Mouse (Mus musculus) forebrain, embryonic 15.5 days (tissue): Measurements from ENCODE around the gene Erfe. TPM values are rescaled to one million over a fixed set of nuclear protein-coding genes. Genes with fewer than 3 reads are reported as not detected.
A peak's percentile ranks its signal among the peaks of the same experiment; 100 is the strongest.

Experiments used
- ATAC-seq: fragments of 200-750 bp; cut with Nextera tagmentation; replicated peaks from 2 replicates; pipeline ENCODE4 v1.8.0; 2017; ENCODE audit warnings: mild to moderate bottlenecking, moderate TSS enrichment, moderate library complexity
- H3K27ac ChIP-seq: fragments of 300-500 bp; sonication (generic); replicated peaks from 2 replicates; pipeline ENCODE4 v1.5.1; 2015; ENCODE audit warnings: mild to moderate bottlenecking, inconsistent platforms
- H3K27me3 ChIP-seq: fragments of 300-500 bp; sonication (generic); 2 replicates; pipeline ENCODE4 v1.6.1; 2015; ENCODE audit warnings: inconsistent platforms
- H3K36me3 ChIP-seq: fragments of 300-500 bp; sonication (generic); 2 replicates; pipeline ENCODE4 v1.6.1; 2015; ENCODE audit warnings: mild to moderate bottlenecking, inconsistent platforms
- H3K4me1 ChIP-seq: fragments of 300-500 bp; sonication (generic); 2 replicates; pipeline ENCODE4 v1.6.1; 2015; ENCODE audit warnings: inconsistent platforms
- H3K4me2 ChIP-seq: fragments of 300-500 bp; sonication (generic); replicated peaks from 2 replicates; pipeline ENCODE4 v1.6.1; 2015; ENCODE audit warnings: mild to moderate bottlenecking, inconsistent platforms
- H3K4me3 ChIP-seq: fragments of 300-500 bp; sonication (generic); 2 replicates; pipeline ENCODE4 v1.5.1; 2015; ENCODE audit warnings: mild to moderate bottlenecking, inconsistent platforms
- H3K9ac ChIP-seq: fragments of 300-500 bp; sonication (generic); replicated peaks from 2 replicates; pipeline ENCODE4 v1.6.1; 2015; ENCODE audit warnings: mild to moderate bottlenecking, inconsistent platforms
- H3K9me3 ChIP-seq: fragments of 300-500 bp; sonication (generic); 2 replicates; pipeline ENCODE4 v1.6.1; 2016; ENCODE audit warnings: inconsistent platforms
- WGBS: fragments of 180-500 bp; shearing (Covaris S2); methylation state at CpG from one replicate; pipeline ENCODE4 v1.1.7; 2015; ENCODE audit warnings: mixed read lengths; 5-methylcytosine and 5-hydroxymethylcytosine counted together
- polyA plus RNA-seq: library from polyadenylated mRNA; unstranded; fragments of >200 nt; fragmentation: Nextera tagmentation; extraction: Ambion mirVana; gene quantifications from 2 replicates; pipeline ENCODE4 v1.2.1, GENCODE M21; 2015

The Erfe gene
- polyA plus RNA-seq, 1 experiment from 2014 or later, result 0.20 TPM

GRCm38 (mm10) chr1:91350841-91351240 is 15.4 kb upstream of the Erfe start, which contains the start of gene Klhl30:
Gene Klhl30 (plus strand): TSS chr1:91351016.
- ATAC-seq, result no peak
- H3K27me3 ChIP-seq, result peaks cover 10% of the 10 kb centered on the region
- no peak within 1 kb of the TSS for H3K27ac ChIP-seq
- H3K4me1 ChIP-seq, result no peaks in the 10 kb centered on the region
- 56% methylated on average over 4 of the region's 4 CpGs for WGBS
- no peak within 1 kb of the TSS for H3K4me2 ChIP-seq
- no peak within 1 kb of the TSS for H3K9ac ChIP-seq
- H3K9me3 ChIP-seq, result no peaks in the 10 kb centered on the region
- no peak within 1 kb of the TSS for H3K4me3 ChIP-seq
- H3K36me3 ChIP-seq, result no peaks in the 10 kb centered on the region

GRCm38 (mm10) chr1:91351249-91351648 is 15.0 kb upstream of the Erfe start:
- Histone ChIP-seq H3K27ac (no peak overlapping the region), H3K4me2 (no peak overlapping the region), H3K4me3 (no peak overlapping the region), H3K4me1 (no peaks in the 10 kb centered on the region), H3K9ac (no peak overlapping the region), H3K36me3 (no peaks in the 10 kb centered on the region), H3K27me3 (peaks cover 6% of the 10 kb centered on the region), H3K9me3 (no peaks in the 10 kb centered on the region)
- no peak for ATAC-seq
- WGBS, result 78% methylated on average over 3 of the region's 3 CpGs

- no peak overlapping the region for H3K4me2 ChIP-seq
- WGBS, result 79% methylated on average over 2 of the region's 2 CpGs
- no peaks in the 10 kb centered on the region for H3K36me3 ChIP-seq
- H3K4me3 ChIP-seq, result no peak overlapping the region
- no peaks in the 10 kb centered on the region for H3K9me3 ChIP-seq
- no peak overlapping the region for H3K27ac ChIP-seq
- ATAC-seq, result no peak
- no peak overlapping the region for H3K9ac ChIP-seq
- H3K27me3 ChIP-seq, result no peaks in the 10 kb centered on the region
- H3K4me1 ChIP-seq, result no peaks in the 10 kb centered on the region
Measured at GRCm38 (mm10) chr1:91352277-91352676, 14.0 kb upstream of the Erfe start.

GRCm38 (mm10) chr1:91356105-91356504 is 10.1 kb upstream of the Erfe start:
- Histone ChIP-seq H3K27ac (no peak overlapping the region), H3K4me3 (no peak overlapping the region), H3K27me3 (no peaks in the 10 kb centered on the region), H3K9me3 (no peaks in the 10 kb centered on the region), H3K9ac (no peak overlapping the region), H3K4me2 (no peak overlapping the region), H3K4me1 (no peaks in the 10 kb centered on the region), H3K36me3 (no peaks in the 10 kb centered on the region)
- no peak for ATAC-seq
- WGBS, result 89% methylated on average over 11 of the region's 11 CpGs

GRCm38 (mm10) chr1:91362113-91362512 is 4.1 kb upstream of the Erfe start:
- ATAC-seq, result no peak
- 81% methylated on average over 5 of the region's 5 CpGs for WGBS
- Histone ChIP-seq H3K4me3 (no peak overlapping the region), H3K9ac (no peak overlapping the region), H3K27me3 (no peaks in the 10 kb centered on the region; the same call in 1 of the 2 replicates), H3K9me3 (no peaks in the 10 kb centered on the region), H3K36me3 (no peaks in the 10 kb centered on the region), H3K4me2 (no peak overlapping the region), H3K27ac (no peak overlapping the region), H3K4me1 (peaks cover 12% of the 10 kb centered on the region)

GRCm38 (mm10) chr1:91364822-91365644 is 1.2 kb upstream of the Erfe start:
- no peaks in the 10 kb centered on the region; the same call in 1 of the 2 replicates for H3K27me3 ChIP-seq
- 93% methylated on average over 16 of the region's 16 CpGs for WGBS
- H3K36me3 ChIP-seq, result no peaks in the 10 kb centered on the region; the same call in 1 of the 2 replicates
- no peak for ATAC-seq
- H3K4me1 ChIP-seq, result peaks cover 12% of the 10 kb centered on the region
- no peak overlapping the region for H3K4me3 ChIP-seq
- H3K27ac ChIP-seq, result no peak overlapping the region
- H3K9ac ChIP-seq, result no peak overlapping the region
- H3K9me3 ChIP-seq, result no peaks in the 10 kb centered on the region
- no peak overlapping the region for H3K4me2 ChIP-seq

GRCm38 (mm10) chr1:91365816-91366214 is 415 bp upstream of the Erfe start:
- Histone ChIP-seq H3K9ac (0 out of 2 replicates have a peak overlapping the region, but pooled peaks have one; percentile 42), H3K27me3 (no peaks in the 10 kb centered on the region; the same call in 1 of the 2 replicates), H3K27ac (no peak overlapping the region), H3K36me3 (no peaks in the 10 kb centered on the region; the same call in 1 of the 2 replicates), H3K4me1 (peaks cover 12% of the 10 kb centered on the region), H3K4me3 (peak overlapping the region; percentile 42; the same call in 1 of the 2 replicates), H3K4me2 (peak overlapping the region; percentile 76), H3K9me3 (no peaks in the 10 kb centered on the region)
- 29% methylated on average over 8 of the region's 8 CpGs for WGBS
- ATAC-seq, result no peak

GRCm38 (mm10) chr1:91367295-91367694 is 1.1 kb downstream of the Erfe start:
- peaks cover 12% of the 10 kb centered on the region for H3K4me1 ChIP-seq
- H3K27ac ChIP-seq, result no peak overlapping the region
- H3K9ac ChIP-seq, result no peak overlapping the region
- peaks cover 15% of the 10 kb centered on the region for H3K36me3 ChIP-seq
- no peak overlapping the region for H3K4me2 ChIP-seq
- ATAC-seq, result no peak
- H3K27me3 ChIP-seq, result no peaks in the 10 kb centered on the region; the same call in 1 of the 2 replicates
- 95% methylated on average over 3 of the region's 3 CpGs for WGBS
- no peak overlapping the region for H3K4me3 ChIP-seq
- H3K9me3 ChIP-seq, result no peaks in the 10 kb centered on the region

- peaks cover 12% of the 10 kb centered on the region for H3K4me1 ChIP-seq
- peaks cover 34% of the 10 kb centered on the region for H3K36me3 ChIP-seq
- no peak overlapping the region for H3K27ac ChIP-seq
- no peak overlapping the region for H3K9ac ChIP-seq
- ATAC-seq, result no peak
- no peaks in the 10 kb centered on the region; the same call in 1 of the 2 replicates for H3K27me3 ChIP-seq
- H3K9me3 ChIP-seq, result no peaks in the 10 kb centered on the region
- no peak overlapping the region for H3K4me3 ChIP-seq
- H3K4me2 ChIP-seq, result no peak overlapping the region
- 83% methylated on average over 4 of the region's 4 CpGs for WGBS
Measured at GRCm38 (mm10) chr1:91369408-91369807, 3.2 kb downstream of the Erfe start.

- no peak overlapping the region for H3K27ac ChIP-seq
- H3K36me3 ChIP-seq, result peaks cover 41% of the 10 kb centered on the region
- no peak overlapping the region for H3K4me2 ChIP-seq
- no peak overlapping the region for H3K4me3 ChIP-seq
- ATAC-seq, result no peak
- WGBS, result 91% methylated on average over 23 of the region's 23 CpGs
- H3K9ac ChIP-seq, result no peak overlapping the region
- no peaks in the 10 kb centered on the region for H3K9me3 ChIP-seq
- H3K27me3 ChIP-seq, result no peaks in the 10 kb centered on the region; the same call in 1 of the 2 replicates
- peaks cover 12% of the 10 kb centered on the region for H3K4me1 ChIP-seq
Measured at GRCm38 (mm10) chr1:91370055-91370454, 3.8 kb downstream of the Erfe start.

- H3K36me3 ChIP-seq, result peaks cover 75% of the 10 kb centered on the region
Measured at GRCm38 (mm10) chr1:91373414-91373835, 7.2 kb downstream of the Erfe start.

GRCm38 (mm10) chr1:91380453-91381090 is 14.3 kb downstream of the Erfe start:
- Histone ChIP-seq H3K4me3 (no peak overlapping the region), H3K27me3 (no peaks in the 10 kb centered on the region), H3K27ac (no peak overlapping the region), H3K36me3 (peaks cover 87% of the 10 kb centered on the region), H3K4me1 (no peaks in the 10 kb centered on the region), H3K4me2 (no peak overlapping the region), H3K9ac (no peak overlapping the region), H3K9me3 (no peaks in the 10 kb centered on the region)
- WGBS, result 58% methylated on average over 7 of the region's 7 CpGs
- 0 out of 2 replicates have a peak, but pooled peaks have one; percentile 41 for ATAC-seq

More at GRCm38 (mm10) chr1:91373414-91373835, 7.2 kb downstream of the Erfe start:
- no peak for ATAC-seq
- no peak overlapping the region for H3K4me3 ChIP-seq
- no peaks in the 10 kb centered on the region for H3K27me3 ChIP-seq
- no peaks in the 10 kb centered on the region for H3K4me1 ChIP-seq
- no peaks in the 10 kb centered on the region for H3K9me3 ChIP-seq
- H3K4me2 ChIP-seq, result no peak overlapping the region
- H3K9ac ChIP-seq, result no peak overlapping the region
- WGBS, result 94% methylated on average over 6 of the region's 6 CpGs
- no peak overlapping the region for H3K27ac ChIP-seq
